Mouse (Mus musculus) spleen, adult 2 months (tissue): Measurements from ENCODE around the gene Ppm1j.

ENCODE experiments used
- CTCF ChIP-seq: fragments of 200-500 bp; IDR thresholded peaks from 2 replicates; pipeline ENCODE4 v1.5.1; 2011; ENCODE audit warnings: mild to moderate bottlenecking, inconsistent platforms; ENCODE audit not compliant: insufficient read depth, insufficient read length, insufficient replicate concordance; ENCODE audit errors: extremely low read depth
- POLR2A ChIP-seq: fragments of 200-500 bp; IDR thresholded peaks from 2 replicates; pipeline ENCODE4 v1.6.1; 2011; ENCODE audit warnings: low read depth, low read length, inconsistent platforms

GRCm38 (mm10) chr3:104794953-104795470, 14.2 kb downstream of the Ppm1j start:
- no peak for TF ChIP-seq CTCF
- no peak for TF ChIP-seq POLR2A
